In genomic region chr6:93895721-93896120, GRCm38 (mm10) we compare ENCODE assay signal across 17 mouse cellular contexts.
A peak's percentile ranks its signal among the peaks of the same experiment; 100 is the strongest.
DNase-seq lines count a peak whose midpoint lies in the region.
"Had no signal": no experiment of that assay in that cellular context is flagged by ENCODE, and none has a peak within 500 bp of the region (broad histone marks: within the 10 kb centered on the region; RNA-seq: fewer than 3 reads in every experiment).

No protein-coding gene starts in this region.

- DNase-seq in adrenal gland, postnatal 10 days = peak; percentile 17
- no peak for DNase-seq in adrenal gland, postnatal 36 days
- peak; percentile 10 to 26 for DNase-seq in lung, adult 18-20 months
- no peak for DNase-seq in lung, postnatal 4 days
- DNase-seq in lung, postnatal 25 days (ENCODE audit: low spot score) = peak; percentile 43
- peak; percentile 58 for DNase-seq in lung, postnatal 36 days
- DNase-seq: adrenal gland, postnatal 25 days; cerebellum, adult 11 months; cerebellum, adult 2 months; cerebellum, adult 9-11 months; cerebellum, postnatal 25 days; forebrain, postnatal 0 days; gastrocnemius, adult 2 months; gastrocnemius, postnatal 14 days; heart, adult 18-20 months; heart, postnatal 10 days; heart, postnatal 4 days had no signal

Comparison
In these comparisons a context has a peak if more than half of its experiments do, and no peak if none do; other contexts are left out.
1. DNase-seq: peak in adrenal gland, postnatal 10 days (single experiment), lung, adult 18-20 months (2 of 2), lung, postnatal 25 days (single experiment) and lung, postnatal 36 days (single experiment); none in adrenal gland, postnatal 36 days (0 of 2) and lung, postnatal 4 days (0 of 2).